Mouse (Mus musculus) pancreas, adult 10 weeks (tissue): ENCODE results near the gene Rbm10. TPM values are rescaled to one million over a fixed set of nuclear protein-coding genes. Genes with fewer than 3 reads are reported as not detected.

Experiments
- polyA plus RNA-seq: library from polyadenylated mRNA; stranded (reverse); fragments of 350-450 nt; fragmentation: Illumina TruSeq; extraction: RNeasy Lipid Tissue Mini Kit (QIAGEN cat#74804); gene quantifications from one replicate; pipeline ENCODE4 v1.2.3, GENCODE M21; 2015; ENCODE audit warnings: low read depth, low replicate concordance; ENCODE audit not compliant: insufficient read depth

The Rbm10 gene
- polyA plus RNA-seq, result 13.7 TPM

DNA sequence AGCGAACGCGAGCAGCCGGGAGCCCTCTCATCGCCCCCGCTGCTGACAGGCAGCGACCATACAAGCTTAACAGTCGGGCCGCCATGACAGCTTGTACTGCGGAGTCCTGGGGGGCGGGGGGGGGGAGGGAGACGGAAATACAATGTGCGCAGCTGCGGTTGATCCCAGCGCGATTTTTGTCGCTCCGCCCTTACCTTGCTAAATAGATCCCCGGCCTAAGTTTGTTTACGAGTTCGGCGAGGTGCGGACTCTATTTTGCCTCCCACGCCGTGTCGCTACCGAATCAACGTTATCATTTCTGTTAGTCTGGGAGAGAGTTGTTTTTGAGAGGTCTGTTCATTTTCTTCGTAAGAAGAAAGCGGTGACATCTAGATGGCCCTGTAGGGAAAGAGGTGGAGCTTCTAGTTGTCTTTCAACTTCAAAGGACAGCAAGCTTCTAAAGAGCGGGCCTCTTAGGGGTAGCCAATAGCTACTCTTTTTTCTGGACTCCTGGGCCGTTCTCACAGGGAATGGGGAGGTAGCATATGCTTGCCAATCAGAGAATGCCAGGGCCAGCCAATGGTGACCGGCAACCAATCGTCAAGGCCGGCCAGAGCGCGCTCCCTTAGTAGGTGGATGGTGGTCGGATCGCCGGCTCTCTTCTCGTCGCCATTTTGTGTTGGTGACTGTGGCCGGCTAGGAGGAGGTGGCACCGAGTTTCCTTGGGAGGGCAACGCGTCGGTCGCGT lies at the start of gene Rbm10, which contains the start of gene Ndufb11:
Rbm10 (plus strand) TSS at position 328 of the 727 bp plus-strand sequence.
Ndufb11 (minus strand) TSS at position 444 of the 727 bp plus-strand sequence.

DNA sequence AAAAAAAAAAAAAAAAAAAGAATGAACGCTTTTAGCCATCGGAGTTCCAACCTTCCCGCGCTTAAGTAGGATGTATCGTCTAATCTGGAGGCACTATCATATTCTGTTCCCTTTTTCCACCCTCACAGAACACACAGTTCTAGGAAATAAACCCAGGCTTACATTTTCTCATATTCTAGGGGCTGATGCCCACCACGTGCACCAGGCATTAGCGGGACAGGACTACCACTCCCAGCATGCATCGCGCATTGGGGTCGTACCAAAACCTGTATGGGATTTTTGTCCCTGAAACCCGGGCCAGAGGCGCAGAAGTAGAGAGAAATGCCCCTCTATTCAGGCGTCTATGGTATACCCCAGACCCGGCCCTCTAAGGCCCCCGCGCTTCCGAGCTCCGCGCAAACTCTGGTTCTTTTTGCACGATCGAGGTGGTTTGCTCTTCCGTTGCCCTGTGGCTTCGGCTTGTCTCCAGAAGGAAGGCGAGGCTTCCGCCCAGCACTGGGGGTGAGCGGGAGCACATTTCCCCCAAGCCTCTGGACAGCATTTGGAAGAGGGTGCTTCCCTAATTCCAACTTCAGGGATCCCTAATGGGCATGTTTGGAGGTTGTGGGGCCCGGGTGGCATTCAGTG lies 40.8 kb downstream of the Rbm10 start, which contains the start of gene Uba1:
Uba1 (plus strand) TSS at position 301 of the 627 bp plus-strand sequence.

DNA sequence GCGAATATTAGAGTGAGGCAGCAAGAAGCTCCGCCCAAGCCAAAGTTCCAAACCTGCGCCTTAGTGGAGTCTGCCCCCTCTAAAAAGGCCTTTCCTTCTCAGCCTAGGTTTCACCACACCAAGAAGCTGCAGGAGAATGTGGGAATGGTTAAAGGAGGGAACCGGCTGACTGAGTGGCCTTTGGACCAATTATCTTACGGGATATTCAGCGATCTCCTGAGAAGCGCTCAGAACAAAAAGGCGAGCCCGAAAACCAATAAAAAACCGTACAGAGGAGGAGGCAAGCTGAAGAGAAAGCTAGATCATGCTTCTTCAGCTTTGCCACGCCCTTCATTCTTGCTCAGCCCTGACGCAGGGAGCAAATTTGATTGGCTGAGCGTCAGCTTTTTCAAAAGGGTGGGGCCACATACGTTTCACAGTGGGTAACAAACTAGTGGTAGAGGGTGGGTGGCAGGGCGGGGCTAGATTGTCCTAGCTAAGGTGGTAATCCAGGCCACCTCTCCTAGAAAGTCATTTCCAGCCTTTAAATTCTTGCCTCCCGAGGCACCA lies 70.3 kb downstream of the Rbm10 start, which contains the start of gene Cdk16:
Cdk16 (plus strand) TSS at position 436 of the 549 bp plus-strand sequence.

Other genes with a start within 250 kb of the Rbm10 start
- gene Jade3, start 191.8 kb upstream of the Rbm10 start, polyA plus RNA-seq, result 2.9 TPM
- 0.52 TPM for gene Rgn, start 67.7 kb upstream of the Rbm10 start, polyA plus RNA-seq
- 65.9 TPM for gene Ndufb11, start 116 bp downstream of the Rbm10 start, polyA plus RNA-seq
- 45.4 TPM for gene Uba1, start 40.8 kb downstream of the Rbm10 start, polyA plus RNA-seq
- 35.8 TPM for gene Cdk16, start 70.5 kb downstream of the Rbm10 start, polyA plus RNA-seq
- 2.5 TPM for gene Usp11, start 86.4 kb downstream of the Rbm10 start, polyA plus RNA-seq
- 47.0 TPM for gene Araf, start 180.3 kb downstream of the Rbm10 start, polyA plus RNA-seq